Mouse (Mus musculus) heart, embryonic 11.5 days (tissue): ENCODE results near the gene Acin1. TPM values are rescaled to one million over a fixed set of nuclear protein-coding genes. Genes with fewer than 3 reads are reported as not detected.
A peak's percentile ranks its signal among the peaks of the same experiment; 100 is the strongest.

Experiments used
- ATAC-seq: fragments of 200-750 bp; cut with Nextera tagmentation; replicated peaks from 2 replicates; pipeline ENCODE4 v1.8.0; 2017; ENCODE audit warnings: moderate library complexity; ENCODE audit not compliant: insufficient number of reproducible peaks, low FRiP score, low TSS enrichment
- H3K27ac ChIP-seq: fragments of 300-500 bp; sonication (generic); 2 replicates; pipeline ENCODE4 v1.5.1; 2014; ENCODE audit warnings: mild to moderate bottlenecking, low read depth, low read length
- H3K27me3 ChIP-seq: fragments of 300-500 bp; sonication (generic); 2 replicates; pipeline ENCODE4 v1.6.1; 2014; ENCODE audit warnings: mild to moderate bottlenecking, low read length, mixed read lengths; ENCODE audit not compliant: control insufficient read depth, insufficient read depth
- H3K36me3 ChIP-seq: fragments of 300-500 bp; sonication (generic); 2 replicates; pipeline ENCODE4 v1.6.1; 2014; ENCODE audit warnings: mild to moderate bottlenecking, low read length, moderate library complexity, mixed read lengths; ENCODE audit not compliant: control insufficient read depth, insufficient read depth
- H3K4me1 ChIP-seq: fragments of 300-500 bp; sonication (generic); 2 replicates; pipeline ENCODE4 v1.6.1; 2014; ENCODE audit warnings: low read length; ENCODE audit not compliant: control insufficient read depth, insufficient read depth
- H3K4me2 ChIP-seq: fragments of 300-500 bp; sonication (generic); 2 replicates; pipeline ENCODE4 v1.6.1; 2014; ENCODE audit warnings: mild to moderate bottlenecking, moderate library complexity
- H3K4me3 ChIP-seq: fragments of 300-500 bp; sonication (generic); 2 replicates; pipeline ENCODE4 v1.5.1; 2014; ENCODE audit warnings: low read depth, low read length
- H3K9ac ChIP-seq: fragments of 300-500 bp; sonication (generic); 2 replicates; pipeline ENCODE4 v1.6.1; 2014; ENCODE audit warnings: mild to moderate bottlenecking, low read depth, low read length, moderate library complexity
- H3K9me3 ChIP-seq: fragments of 300-500 bp; sonication (generic); replicated peaks from 2 replicates; pipeline ENCODE4 v1.6.1; 2016; ENCODE audit warnings: low read length; ENCODE audit not compliant: control insufficient read depth
- WGBS: fragments of 180-500 bp; shearing (Covaris S2); extraction: QIAGEN DNeasy Blood & Tissue Kit; methylation state at CpG from one replicate; pipeline ENCODE4 v1.1.7; 2014; ENCODE audit not compliant: insufficient replicate concordance; 5-methylcytosine and 5-hydroxymethylcytosine counted together
- polyA plus RNA-seq: library from polyadenylated mRNA; unstranded; fragments of >200 nt; fragmentation: Nextera tagmentation; extraction: Ambion mirVana; gene quantifications from 2 replicates; pipeline ENCODE4 v1.2.1, GENCODE M21; 2014

The Acin1 gene
- polyA plus RNA-seq, 1 experiment from 2014 or later: 96.8 TPM

DNA sequence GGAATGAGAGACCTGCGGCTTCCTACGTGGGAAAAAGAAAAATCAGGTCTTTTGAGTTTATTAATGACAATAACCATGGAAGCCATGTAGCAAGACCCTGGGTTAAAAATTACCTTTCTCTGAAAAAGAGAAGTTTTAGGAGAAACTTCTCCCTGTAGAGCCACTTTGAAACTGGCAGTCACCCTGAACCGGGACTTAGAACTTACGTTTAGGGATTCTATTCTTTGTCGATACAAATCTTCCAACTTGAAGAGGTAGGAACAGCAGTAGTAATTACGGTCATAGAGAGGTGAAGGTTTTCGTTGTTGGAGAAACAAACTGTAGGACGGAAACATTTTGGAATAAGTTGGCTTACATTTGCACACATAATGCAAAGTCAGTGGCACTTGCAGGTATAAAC lies 520 bp upstream of the Acin1 start:
- Histone ChIP-seq H3K4me1 (peaks cover 17% of the 10 kb centered on the region), H3K27me3 (no peaks in the 10 kb centered on the region), H3K27ac (peak overlapping the region; percentile 98), H3K9me3 (no peaks in the 10 kb centered on the region), H3K4me3 (peak overlapping the region; percentile 89), H3K36me3 (peaks cover 6% of the 10 kb centered on the region; the same call in 1 of the 2 replicates), H3K9ac (peak overlapping the region; percentile 99), H3K4me2 (peak overlapping the region; percentile 76)
- no peak for ATAC-seq
- WGBS: 6% methylated on average over 8 of the region's 8 CpGs

DNA sequence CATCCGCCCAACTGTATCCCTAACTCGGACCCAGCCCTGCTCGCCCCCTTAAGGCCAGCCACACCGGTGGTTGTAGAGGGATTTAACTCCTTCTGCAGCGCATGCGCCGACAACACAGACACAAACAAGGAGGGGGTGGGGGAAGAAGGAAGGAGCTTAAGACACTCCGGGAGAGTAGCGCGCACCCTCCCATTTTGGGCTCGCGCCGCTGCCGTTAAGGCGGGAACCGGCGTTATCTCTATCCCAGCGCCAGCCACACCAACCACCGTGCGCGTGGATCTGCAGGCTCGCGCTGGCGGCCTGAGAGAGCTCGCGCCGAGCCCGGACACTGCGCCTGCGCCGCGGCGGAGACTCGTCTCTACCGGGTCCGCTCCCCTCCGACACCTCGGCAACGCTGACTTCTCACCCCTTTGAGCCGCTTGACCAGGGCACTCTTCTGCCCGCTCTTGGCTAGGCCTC lies 639 bp downstream of the Acin1 start, which contains the start of gene 1700123O20Rik:
Gene 1700123O20Rik (plus strand): TSS at position 154 of the 459 bp plus-strand sequence.
- Histone ChIP-seq H3K27ac (peak within 1 kb of the TSS; percentile 98), H3K4me3 (peak within 1 kb of the TSS; percentile 89), H3K36me3 (peaks cover 6% of the 10 kb centered on the region; the same call in 1 of the 2 replicates), H3K4me2 (peak within 1 kb of the TSS; percentile 89), H3K9me3 (no peaks in the 10 kb centered on the region), H3K4me1 (peaks cover 17% of the 10 kb centered on the region), H3K9ac (peak within 1 kb of the TSS; percentile 99), H3K27me3 (no peaks in the 10 kb centered on the region)
- WGBS: under 1% methylated on average over 41 of the region's 41 CpGs
- ATAC-seq: peak; percentile 86

DNA sequence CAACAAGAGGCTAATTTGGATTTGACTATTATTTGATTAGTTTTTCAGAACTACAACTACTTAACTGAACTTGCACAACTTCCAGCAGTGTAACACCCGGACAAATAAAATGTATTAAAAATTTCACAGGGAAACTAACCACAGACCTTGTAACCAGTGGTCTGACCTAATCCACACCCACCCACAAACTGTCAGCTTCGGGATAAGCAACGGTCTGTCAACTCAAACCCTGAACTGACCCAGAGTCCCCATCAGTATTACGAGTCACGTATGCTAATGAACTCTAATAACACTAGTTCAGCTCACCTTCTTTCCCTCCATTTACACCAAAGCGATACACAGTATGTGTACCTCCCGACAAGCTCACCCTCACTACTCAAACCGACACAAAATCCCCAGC lies 1.3 kb downstream of the Acin1 start:
- no peak for ATAC-seq
- Histone ChIP-seq H3K27me3 (no peaks in the 10 kb centered on the region), H3K27ac (peak overlapping the region; percentile 98), H3K9me3 (no peaks in the 10 kb centered on the region), H3K9ac (peak overlapping the region; percentile 99), H3K36me3 (peaks cover 5% of the 10 kb centered on the region; the same call in 1 of the 2 replicates), H3K4me1 (peaks cover 17% of the 10 kb centered on the region), H3K4me3 (peak overlapping the region; percentile 89), H3K4me2 (peak overlapping the region; percentile 89)
- WGBS: 12% methylated on average over 8 of the region's 8 CpGs

DNA sequence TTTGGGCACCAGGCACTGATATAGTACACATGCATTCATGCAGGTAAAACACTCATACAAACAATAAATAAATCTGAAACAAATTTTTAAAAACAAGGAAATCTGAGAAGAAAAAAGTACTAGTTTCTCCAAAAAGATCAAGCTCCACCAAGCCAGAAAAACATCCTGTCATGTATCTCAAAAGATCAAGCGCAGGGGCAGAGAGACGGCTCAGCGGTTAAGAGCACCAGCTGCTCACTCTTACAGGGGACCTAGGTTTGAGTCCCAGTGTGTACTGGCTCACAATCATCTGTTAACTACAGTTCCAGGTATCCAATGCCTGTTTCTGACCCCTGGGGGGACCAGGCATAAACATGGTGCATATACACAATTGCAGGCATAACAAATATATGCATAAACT lies 4.3 kb downstream of the Acin1 start:
- H3K4me1 ChIP-seq: peaks cover 11% of the 10 kb centered on the region
- WGBS: 91% methylated on average over 3 of the region's 3 CpGs
- no peak overlapping the region for H3K9ac ChIP-seq
- no peaks in the 10 kb centered on the region for H3K9me3 ChIP-seq
- peaks cover 10% of the 10 kb centered on the region for H3K36me3 ChIP-seq
- no peak overlapping the region for H3K4me3 ChIP-seq
- no peak overlapping the region for H3K4me2 ChIP-seq
- no peaks in the 10 kb centered on the region for H3K27me3 ChIP-seq
- ATAC-seq: no peak
- H3K27ac ChIP-seq: no peak overlapping the region

DNA sequence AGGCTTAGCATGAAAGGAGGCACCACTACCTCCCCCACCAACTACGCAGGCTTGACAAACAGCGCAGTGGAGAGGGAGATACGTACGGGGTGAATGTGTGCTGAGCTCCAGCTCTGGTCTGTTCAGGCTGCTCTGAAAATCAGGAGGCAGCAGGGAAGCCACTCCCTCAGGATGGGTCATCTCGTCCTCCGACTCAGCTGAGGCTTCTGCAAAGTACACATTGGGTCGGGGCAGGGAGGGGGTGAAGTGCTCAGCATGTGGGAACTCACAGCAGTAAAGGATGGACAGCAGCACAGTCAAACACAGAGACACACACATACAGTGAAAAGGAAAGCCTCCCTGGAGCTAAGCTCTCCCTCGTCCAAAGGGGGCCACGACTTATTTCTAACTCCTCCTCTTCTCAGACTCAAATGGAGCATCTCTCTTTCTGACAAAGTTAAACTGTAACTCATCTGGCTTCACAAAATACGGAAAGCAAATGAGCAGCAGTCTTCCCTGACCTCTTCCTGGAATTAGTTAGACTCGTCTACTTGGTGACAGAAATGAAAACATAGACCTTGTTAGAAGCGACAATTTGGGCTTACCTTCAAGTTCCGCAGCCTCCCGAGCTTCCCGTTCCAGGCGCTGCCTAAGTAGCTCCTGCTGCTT lies 8.0 kb downstream of the Acin1 start:
- peaks cover 23% of the 10 kb centered on the region for H3K36me3 ChIP-seq
- WGBS: 86% methylated on average over 16 of the region's 16 CpGs
- no peak overlapping the region for H3K27ac ChIP-seq
- H3K27me3 ChIP-seq: no peaks in the 10 kb centered on the region
- H3K9me3 ChIP-seq: no peaks in the 10 kb centered on the region
- no peaks in the 10 kb centered on the region for H3K4me1 ChIP-seq
- no peak overlapping the region for H3K4me2 ChIP-seq
- ATAC-seq: no peak
- H3K4me3 ChIP-seq: no peak overlapping the region
- H3K9ac ChIP-seq: 0 out of 2 replicates have a peak overlapping the region, but pooled peaks have one; percentile 16

DNA sequence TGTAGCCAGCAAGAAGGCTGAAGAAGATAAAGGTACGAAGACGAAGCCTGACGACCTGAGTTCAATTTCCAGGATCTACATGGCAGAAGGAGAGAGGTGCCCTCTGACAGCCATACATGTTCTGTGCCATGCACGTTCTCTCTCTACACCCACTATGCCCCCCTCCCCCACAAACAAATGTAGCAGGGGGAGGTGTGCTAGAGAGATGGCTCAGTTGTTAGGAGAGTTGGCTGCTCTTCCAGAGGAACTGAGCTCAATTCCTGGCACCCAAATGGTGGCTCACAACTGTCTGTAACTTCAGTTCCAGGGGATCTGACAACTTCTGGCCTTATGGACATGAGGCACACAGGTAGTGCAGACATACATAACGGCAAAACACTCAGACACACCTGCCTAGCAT lies 10.4 kb downstream of the Acin1 start:
- no peaks in the 10 kb centered on the region for H3K9me3 ChIP-seq
- H3K4me3 ChIP-seq: no peak overlapping the region
- H3K4me1 ChIP-seq: no peaks in the 10 kb centered on the region
- no peak overlapping the region for H3K27ac ChIP-seq
- H3K4me2 ChIP-seq: no peak overlapping the region
- H3K27me3 ChIP-seq: no peaks in the 10 kb centered on the region
- no peak overlapping the region for H3K9ac ChIP-seq
- 89% methylated on average over 5 of the region's 5 CpGs for WGBS
- no peak; the same call in 1 of the 2 replicates for ATAC-seq
- peaks cover 29% of the 10 kb centered on the region for H3K36me3 ChIP-seq

DNA sequence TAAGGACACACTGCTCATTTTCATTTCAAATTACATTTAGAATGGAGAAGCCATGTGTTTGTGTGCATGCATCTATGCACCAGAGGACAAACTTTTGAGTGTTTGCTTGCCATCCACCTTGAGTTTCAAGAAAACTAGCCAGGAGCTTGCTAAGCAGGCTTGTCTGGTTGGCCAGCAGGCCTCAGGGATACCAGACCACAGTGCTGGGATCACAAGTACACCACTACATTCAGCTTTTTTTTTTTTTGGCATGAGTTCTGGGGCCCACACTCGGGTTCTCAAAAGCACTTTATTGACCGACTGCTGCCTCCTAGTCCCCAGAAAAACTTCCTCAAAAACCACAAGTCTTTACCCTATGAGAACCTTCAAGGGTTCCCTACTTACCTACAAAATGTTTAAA lies 12.4 kb downstream of the Acin1 start:
- Histone ChIP-seq H3K27ac (no peak overlapping the region), H3K27me3 (no peaks in the 10 kb centered on the region), H3K9ac (no peak overlapping the region), H3K4me2 (no peak overlapping the region), H3K4me1 (no peaks in the 10 kb centered on the region), H3K36me3 (peaks cover 28% of the 10 kb centered on the region), H3K9me3 (no peaks in the 10 kb centered on the region), H3K4me3 (no peak overlapping the region)
- ATAC-seq: no peak
- WGBS: 71% methylated on average over 2 of the region's 2 CpGs

DNA sequence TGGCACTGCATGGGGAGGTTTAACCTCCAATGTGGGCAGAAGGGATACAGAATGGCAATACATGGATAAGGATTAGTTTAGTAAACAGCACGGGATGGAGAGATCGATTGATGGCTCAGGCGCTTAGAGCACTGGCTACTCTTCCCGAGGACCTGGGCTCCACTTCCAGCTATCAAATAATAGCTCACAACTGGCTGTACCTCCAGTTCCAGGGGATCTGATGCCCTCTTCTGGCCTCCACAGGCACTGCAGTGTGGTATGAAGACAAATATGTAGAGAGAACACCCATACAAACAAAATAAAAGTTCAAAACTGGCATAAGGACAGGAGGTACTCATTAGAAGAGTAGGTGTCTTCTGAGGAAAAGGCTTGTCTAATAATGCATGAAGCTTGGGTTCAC lies 17.4 kb downstream of the Acin1 start:
- no peak overlapping the region for H3K4me2 ChIP-seq
- 75% methylated on average over 4 of the region's 4 CpGs for WGBS
- no peaks in the 10 kb centered on the region for H3K9me3 ChIP-seq
- no peak overlapping the region for H3K27ac ChIP-seq
- no peak overlapping the region for H3K9ac ChIP-seq
- no peak for ATAC-seq
- H3K36me3 ChIP-seq: peaks cover 33% of the 10 kb centered on the region
- H3K4me1 ChIP-seq: no peaks in the 10 kb centered on the region
- H3K27me3 ChIP-seq: no peaks in the 10 kb centered on the region
- no peak overlapping the region for H3K4me3 ChIP-seq
